Mouse (Mus musculus): ENCODE measurements around the gene Nop56.

- TF ChIP-seq CTCF (IDR thresholded peaks at IDR 0.05; ENCODE audit: extremely low read depth, insufficient read depth, low read length), result no peak
- no peak for TF ChIP-seq POLR2A (IDR thresholded peaks at IDR 0.05; ENCODE audit: extremely low read depth, insufficient read depth, low read length)
These were observed 498 bp upstream of the Nop56 start for GRCm38 (mm10) chr2:130273732-130274131.

Measured in cortical plate, adult 2 months (tissue).